Mouse (Mus musculus): Measurements from ENCODE around the gene Taok3. TPM values are rescaled to one million over a fixed set of nuclear protein-coding genes. Genes with fewer than 3 reads are reported as not detected.

The Taok3 gene
- polyA plus RNA-seq (2017; shearing (Covaris generic)), result 141 TPM

DNA sequence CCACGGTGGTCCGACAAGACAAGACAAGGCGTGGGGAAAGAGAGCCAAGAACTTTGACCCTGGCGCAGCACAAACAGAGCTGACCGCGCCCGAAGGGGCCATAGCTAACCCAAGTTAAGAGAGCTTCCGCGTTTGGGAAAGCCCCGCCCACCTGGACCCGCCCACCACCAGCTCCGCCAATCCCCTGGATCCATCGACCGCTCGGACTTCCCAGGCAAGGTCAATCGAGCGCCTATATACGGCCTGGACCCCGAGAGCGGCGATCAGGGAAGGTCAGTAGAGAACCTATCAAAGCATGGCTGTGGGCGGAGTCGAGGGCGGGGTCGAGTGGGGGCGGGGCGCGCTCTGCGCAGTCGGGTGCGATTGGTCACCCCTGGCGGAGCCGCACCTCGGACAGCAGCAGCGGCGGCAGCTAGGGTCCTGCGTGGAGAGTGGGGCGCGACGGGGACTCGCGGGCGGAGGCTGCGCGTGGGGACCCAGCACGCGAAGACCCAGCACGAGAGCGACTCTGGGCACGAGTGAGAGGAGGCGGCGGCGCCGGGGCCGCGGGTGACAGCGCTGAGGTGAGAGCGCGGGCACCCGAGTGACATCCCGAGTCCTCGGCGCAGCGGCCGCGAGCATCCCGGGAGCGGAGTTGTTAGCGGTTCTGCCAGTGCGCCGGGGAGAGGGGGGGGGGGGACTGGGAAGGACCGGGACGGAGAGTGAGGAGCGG lies at the start of gene Taok3:
Gene Taok3, plus strand, starts transcription at position 353 of the 712 bp plus-strand sequence.

DNA sequence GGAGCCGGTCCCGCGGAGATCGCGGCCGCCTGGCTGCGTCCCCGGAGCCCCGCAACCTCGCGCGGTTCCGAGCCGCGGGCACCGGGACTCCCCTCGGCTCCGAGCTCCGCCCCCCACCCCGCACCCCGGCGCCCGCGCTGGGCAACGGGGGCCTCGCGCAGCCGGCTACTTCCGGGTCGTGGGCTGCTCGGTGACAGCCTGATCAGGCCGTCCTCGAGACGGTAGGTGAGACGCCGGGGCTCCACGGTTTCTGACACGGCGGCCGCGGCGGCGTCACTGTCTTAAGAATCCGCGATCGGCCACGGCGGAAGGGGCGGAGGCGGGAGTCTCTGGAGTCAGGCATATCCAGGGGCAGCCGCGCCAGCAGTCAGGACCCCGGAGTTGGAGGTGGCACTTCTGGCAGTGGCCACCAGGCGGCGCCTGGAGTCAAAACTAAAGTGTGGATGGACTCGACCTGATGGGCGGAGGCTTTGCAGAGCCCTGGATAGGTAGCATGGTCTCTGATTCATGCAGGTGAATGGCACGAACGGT lies 4.0 kb upstream of the Taok3 start, which contains the start of gene Suds3:
Gene Suds3, minus strand, starts transcription at position 278 of the 531 bp plus-strand sequence.

DNA sequence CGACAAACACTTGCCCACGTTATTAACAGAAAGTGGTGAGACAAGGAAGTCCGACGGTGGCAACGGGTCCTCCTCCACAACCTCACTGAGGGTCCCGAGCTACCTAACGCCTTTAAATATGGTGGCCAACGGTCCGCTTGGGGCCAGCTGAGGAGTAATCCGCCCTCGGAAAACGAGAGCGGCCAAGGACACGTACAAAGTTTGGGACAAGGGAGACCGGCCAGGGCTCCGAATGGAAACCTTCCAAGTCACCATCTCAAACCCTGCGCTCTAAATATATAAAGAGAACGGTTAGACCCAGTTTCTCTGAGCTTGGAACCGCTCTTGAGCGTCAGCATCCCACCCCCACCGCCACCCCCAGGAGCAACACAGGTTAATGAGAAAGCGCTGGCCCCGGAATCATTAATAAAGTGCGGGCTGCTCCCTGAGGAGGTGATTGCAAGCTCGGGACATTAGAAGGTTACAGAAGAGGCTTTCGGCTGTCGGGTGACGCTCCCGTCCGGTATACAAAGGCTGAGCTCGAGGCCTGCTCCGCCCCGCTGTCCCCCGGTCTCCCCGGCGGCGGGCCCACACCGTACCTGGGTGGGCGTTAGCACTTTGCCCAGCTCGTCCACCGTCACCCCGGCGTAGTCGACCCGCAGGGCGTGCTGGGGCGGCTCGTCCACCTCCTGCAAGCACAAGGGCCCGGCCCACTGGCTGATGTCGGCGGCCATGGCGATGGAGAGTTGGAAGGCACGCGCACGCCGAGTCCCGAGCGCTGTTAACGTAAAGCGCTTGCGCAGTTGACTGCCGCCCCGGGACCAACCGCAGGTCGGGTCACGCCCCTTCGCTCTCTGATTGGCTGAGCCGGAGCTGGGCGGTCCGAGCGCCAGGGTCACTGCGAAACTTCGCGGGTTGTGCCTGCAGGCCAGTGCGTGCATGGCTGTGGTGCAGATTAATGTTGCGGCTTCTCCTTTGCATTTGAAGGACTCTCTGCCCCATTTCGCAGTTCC lies 167.2 kb downstream of the Taok3 start, which contains the start of gene Pebp1:
Gene Pebp1, minus strand, starts transcription at position 795 of the 992 bp plus-strand sequence.

DNA sequence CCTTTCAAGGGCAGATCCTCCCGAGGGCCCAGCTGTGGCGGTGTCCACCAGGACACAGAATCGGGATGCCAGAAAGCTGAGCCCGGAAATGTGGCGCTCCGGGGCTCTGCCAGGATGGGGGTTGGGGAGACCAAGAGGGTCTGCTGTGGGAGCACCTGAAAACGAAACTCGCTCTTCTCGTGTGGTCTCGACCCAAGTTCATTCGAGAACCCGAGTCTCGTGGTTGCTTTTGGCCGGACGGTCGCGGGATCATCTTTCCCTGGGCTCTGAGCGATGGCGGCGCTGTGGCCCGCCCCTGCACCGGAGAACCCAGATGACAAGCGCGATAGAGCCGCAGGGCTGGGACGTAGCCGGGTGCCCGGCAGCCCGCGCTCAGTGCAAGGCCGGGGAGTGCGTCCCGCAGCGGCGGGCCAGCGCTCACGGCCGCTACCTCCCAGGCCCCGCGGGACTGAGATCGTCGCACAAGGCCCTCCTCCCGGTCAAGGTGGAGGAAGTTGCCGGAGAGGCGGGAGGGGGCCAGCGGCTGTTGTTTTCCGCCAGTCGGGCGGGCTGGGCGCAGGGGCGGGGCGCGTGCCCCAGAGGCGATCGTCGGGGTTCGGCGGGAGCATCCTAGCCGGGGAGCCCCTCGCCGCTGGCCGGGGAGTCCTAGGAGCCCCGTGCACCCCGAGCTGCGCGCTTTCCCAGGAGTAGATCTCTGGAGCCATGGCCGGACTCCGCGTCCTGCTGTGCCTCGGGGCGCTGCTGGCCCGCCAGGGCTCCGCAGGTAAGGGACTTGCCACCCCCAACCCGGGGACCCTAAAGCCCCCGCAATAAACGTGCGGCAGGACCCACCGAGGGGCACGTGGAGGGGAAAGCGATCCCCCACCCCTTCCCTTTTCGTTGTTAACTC lies 199.1 kb downstream of the Taok3 start, which contains the start of gene Vsig10:
Gene Vsig10, plus strand, starts transcription at position 343 of the 889 bp plus-strand sequence.

Other genes starting within 250 kb of the Taok3 start
- 4.7 TPM for gene Suds3, start 4.0 kb upstream of the Taok3 start, polyA plus RNA-seq (2017; shearing (Covaris generic))
- 277 TPM for gene Pebp1, start 167.5 kb downstream of the Taok3 start, polyA plus RNA-seq (2017; shearing (Covaris generic))
- gene Vsig10, start 199.0 kb downstream of the Taok3 start, polyA plus RNA-seq (2017; shearing (Covaris generic)), result 11.3 TPM
- 6.6 TPM for gene Wsb2, start 237.2 kb downstream of the Taok3 start, polyA plus RNA-seq (2017; shearing (Covaris generic))

Data from activated CD4-positive, CD25-positive, alpha-beta regulatory T cell, adult 9 weeks (primary cell).